Mouse (Mus musculus): ENCODE results near the gene Actl11. TPM values are rescaled to one million over a fixed set of nuclear protein-coding genes. Genes with fewer than 3 reads are reported as not detected.

The Actl11 gene
- polyA plus RNA-seq, 1 experiment from 2014 or later: not detected

DNA sequence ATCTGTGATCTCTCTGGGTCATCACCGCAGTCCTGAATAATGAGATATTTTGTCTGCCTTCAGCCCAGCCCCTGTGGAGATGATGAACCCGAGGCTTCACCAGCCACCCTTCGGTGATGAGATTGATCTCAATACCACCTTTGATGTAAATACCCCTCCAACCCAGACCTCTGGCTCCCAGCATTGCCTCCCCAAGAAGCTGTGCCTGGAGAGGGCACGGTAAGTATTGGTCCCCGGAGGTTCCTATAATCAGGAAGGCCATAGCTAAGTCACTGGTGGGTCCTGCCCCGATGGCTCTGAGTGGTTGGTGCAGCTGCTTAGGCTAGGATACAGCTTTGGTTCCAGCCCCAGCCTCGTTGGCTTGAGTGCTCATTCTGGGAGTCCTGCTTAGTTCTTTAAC, 40.3 kb downstream of the Actl11 start:
- H3K4me3 ChIP-seq (ENCODE audit: low read depth, low read length): no peak overlapping the region
- no peaks in the 10 kb centered on the region for H3K9me3 ChIP-seq (ENCODE audit: low read depth, low read length)
- H3K9ac ChIP-seq: no peak overlapping the region
- H3K27me3 ChIP-seq (ENCODE audit: insufficient read depth, low read length): no peaks in the 10 kb centered on the region
- H3K36me3 ChIP-seq (ENCODE audit: insufficient read depth): peaks cover 64% of the 10 kb centered on the region
- 91% methylated on average over 7 of the region's 7 CpGs for WGBS
- no peak for ATAC-seq (ENCODE audit: insufficient read depth)
- H3K27ac ChIP-seq (ENCODE audit: low read depth): no peak overlapping the region
- TF ChIP-seq CTCF (IDR thresholded peaks at IDR 0.05; ENCODE audit: low read depth): no peak
- no peaks in the 10 kb centered on the region for H3K4me1 ChIP-seq (ENCODE audit: insufficient read depth)
- H3K4me2 ChIP-seq: no peak overlapping the region
- DNase-seq: no peak

DNA sequence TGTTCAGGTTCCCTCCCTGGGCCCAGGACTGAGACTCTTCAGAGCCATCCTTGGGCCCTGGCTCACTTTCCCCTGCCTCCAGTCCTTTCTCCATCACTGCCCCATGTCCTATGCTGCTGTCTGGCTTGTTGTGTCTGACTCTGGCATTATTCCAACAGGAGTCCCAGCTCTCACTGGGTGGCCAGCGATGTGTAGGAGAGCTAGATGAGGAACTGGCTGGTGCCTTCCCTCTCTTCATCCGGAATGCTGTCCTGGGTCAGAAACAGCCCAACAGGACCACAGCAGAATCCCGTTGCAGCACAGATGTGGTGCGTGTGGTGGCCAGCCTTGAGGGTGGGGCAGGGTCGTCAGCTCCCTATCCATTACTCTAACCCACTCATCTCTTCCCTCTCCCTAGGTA, 42.0 kb downstream of the Actl11 start:
- H3K4me2 ChIP-seq: no peak overlapping the region
- 63% methylated on average over 5 of the region's 5 CpGs for WGBS

DNA sequence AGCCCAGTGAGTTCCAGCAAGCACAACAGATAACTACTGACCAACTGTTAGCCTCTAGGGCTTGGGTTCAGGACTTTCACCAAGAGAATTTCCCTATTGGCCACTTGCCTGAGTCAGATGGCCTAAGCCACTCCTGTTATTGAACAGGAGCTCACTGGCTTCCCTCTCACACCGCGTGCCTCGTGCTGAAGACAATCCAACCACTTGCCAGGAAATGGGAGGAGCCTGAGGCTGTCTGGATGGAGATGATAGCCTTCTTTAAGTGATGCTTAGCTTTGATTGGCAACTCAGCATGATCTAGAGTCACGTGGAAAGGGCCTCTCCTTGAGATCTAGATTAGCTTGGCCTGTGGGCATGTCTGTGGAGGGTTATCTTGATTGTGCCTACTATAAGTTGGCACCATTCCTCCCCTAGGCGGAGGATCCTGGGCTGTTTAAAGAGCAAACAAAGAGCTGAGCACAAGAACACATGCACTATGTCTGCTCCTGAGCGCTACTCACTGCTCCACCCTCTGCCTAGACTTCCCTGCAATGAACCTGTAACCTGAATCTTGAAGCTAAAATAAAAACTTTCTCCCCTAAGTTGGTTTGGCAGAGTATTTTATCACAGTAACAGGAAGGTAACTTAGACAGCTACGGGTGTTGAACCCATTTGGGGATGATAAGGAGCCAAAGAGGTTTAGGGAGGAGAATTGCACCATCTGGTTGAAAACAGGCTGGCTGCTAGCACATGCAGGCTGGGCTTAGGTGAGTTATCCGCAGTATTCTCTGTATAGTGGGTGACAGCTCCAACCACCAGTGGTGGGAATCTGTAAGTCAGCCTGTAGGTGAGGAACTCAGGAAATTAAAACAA, 43.6 kb downstream of the Actl11 start:
- Histone ChIP-seq H3K9ac (no peak overlapping the region), H3K4me2 (no peak overlapping the region), H3K27ac (ENCODE audit: low read depth) (no peak overlapping the region), H3K9me3 (ENCODE audit: low read depth, low read length) (no peaks in the 10 kb centered on the region), H3K4me1 (ENCODE audit: insufficient read depth) (no peaks in the 10 kb centered on the region; the same call in 1 of the 2 replicates), H3K4me3 (ENCODE audit: low read depth, low read length) (no peak overlapping the region), H3K36me3 (ENCODE audit: insufficient read depth) (peaks cover 39% of the 10 kb centered on the region), H3K27me3 (ENCODE audit: insufficient read depth, low read length) (no peaks in the 10 kb centered on the region)
- WGBS: 62% methylated on average over 8 of the region's 8 CpGs
- ATAC-seq (ENCODE audit: insufficient read depth) (0 out of 2 replicates have a peak, but pooled peaks have one; percentile 24), DNase-seq (peak; percentile 52)
- no peak for TF ChIP-seq CTCF (IDR thresholded peaks at IDR 0.05; ENCODE audit: low read depth)

More for the DNA sequence above, 42.0 kb downstream of the Actl11 start:
- Histone ChIP-seq H3K27me3 (ENCODE audit: insufficient read depth, low read length) (no peaks in the 10 kb centered on the region), H3K4me3 (ENCODE audit: low read depth, low read length) (no peak overlapping the region), H3K4me1 (ENCODE audit: insufficient read depth) (no peaks in the 10 kb centered on the region; the same call in 1 of the 2 replicates), H3K9me3 (ENCODE audit: low read depth, low read length) (no peaks in the 10 kb centered on the region), H3K27ac (ENCODE audit: low read depth) (no peak overlapping the region), H3K36me3 (ENCODE audit: insufficient read depth) (peaks cover 53% of the 10 kb centered on the region), H3K9ac (no peak overlapping the region)
- DNase-seq (peak; percentile 44), ATAC-seq (ENCODE audit: insufficient read depth) (no peak)
- TF ChIP-seq CTCF (IDR thresholded peaks at IDR 0.05; ENCODE audit: low read depth): no peak

DNA sequence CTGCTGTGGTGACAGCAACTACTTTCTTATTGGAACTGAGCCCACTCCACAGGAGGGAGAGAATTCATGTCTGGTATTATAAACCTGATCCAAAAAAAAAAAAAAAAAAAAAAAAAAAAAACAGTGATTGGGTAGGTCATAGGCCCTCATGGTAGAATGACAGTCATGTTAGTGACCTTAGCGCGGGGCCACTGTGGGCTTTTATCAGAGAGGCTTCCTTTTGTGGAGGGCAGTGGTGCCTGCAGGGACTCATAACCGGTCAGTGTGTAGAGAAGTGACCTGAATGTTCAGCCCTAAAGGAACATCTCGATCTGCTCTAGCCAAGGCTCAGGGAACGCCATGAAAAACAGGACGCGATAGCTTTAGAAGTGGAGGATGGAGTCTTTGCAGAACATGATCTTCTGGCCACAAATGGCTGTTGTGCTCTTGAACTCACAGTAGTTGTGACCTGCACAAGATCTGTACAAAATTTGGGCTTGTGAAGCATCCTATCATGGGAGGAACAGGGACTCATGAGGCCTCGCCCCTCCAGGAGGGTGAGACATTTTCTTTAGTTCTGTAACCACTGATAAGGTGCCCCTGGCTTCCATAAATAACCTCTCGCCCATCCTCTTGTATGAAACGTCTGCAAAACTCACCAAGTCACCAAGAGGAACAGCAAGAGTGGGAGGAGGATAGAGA, 46.4 kb downstream of the Actl11 start:
- TF ChIP-seq CTCF (IDR thresholded peaks at IDR 0.05; ENCODE audit: low read depth): no peak
- DNase-seq: no peak
- Histone ChIP-seq H3K36me3 (ENCODE audit: insufficient read depth) (peaks cover 21% of the 10 kb centered on the region), H3K9me3 (ENCODE audit: low read depth, low read length) (no peaks in the 10 kb centered on the region), H3K4me2 (peak overlapping the region; percentile 4; the same call in 1 of the 2 replicates), H3K27ac (ENCODE audit: low read depth) (peak overlapping the region; percentile 38), H3K9ac (no peak overlapping the region), H3K4me1 (ENCODE audit: insufficient read depth) (no peaks in the 10 kb centered on the region; the same call in 1 of the 2 replicates), H3K4me3 (ENCODE audit: low read depth, low read length) (no peak overlapping the region), H3K27me3 (ENCODE audit: insufficient read depth, low read length) (no peaks in the 10 kb centered on the region)
- no peak for ATAC-seq (ENCODE audit: insufficient read depth)
- 67% methylated on average over 10 of the region's 10 CpGs for WGBS

DNA sequence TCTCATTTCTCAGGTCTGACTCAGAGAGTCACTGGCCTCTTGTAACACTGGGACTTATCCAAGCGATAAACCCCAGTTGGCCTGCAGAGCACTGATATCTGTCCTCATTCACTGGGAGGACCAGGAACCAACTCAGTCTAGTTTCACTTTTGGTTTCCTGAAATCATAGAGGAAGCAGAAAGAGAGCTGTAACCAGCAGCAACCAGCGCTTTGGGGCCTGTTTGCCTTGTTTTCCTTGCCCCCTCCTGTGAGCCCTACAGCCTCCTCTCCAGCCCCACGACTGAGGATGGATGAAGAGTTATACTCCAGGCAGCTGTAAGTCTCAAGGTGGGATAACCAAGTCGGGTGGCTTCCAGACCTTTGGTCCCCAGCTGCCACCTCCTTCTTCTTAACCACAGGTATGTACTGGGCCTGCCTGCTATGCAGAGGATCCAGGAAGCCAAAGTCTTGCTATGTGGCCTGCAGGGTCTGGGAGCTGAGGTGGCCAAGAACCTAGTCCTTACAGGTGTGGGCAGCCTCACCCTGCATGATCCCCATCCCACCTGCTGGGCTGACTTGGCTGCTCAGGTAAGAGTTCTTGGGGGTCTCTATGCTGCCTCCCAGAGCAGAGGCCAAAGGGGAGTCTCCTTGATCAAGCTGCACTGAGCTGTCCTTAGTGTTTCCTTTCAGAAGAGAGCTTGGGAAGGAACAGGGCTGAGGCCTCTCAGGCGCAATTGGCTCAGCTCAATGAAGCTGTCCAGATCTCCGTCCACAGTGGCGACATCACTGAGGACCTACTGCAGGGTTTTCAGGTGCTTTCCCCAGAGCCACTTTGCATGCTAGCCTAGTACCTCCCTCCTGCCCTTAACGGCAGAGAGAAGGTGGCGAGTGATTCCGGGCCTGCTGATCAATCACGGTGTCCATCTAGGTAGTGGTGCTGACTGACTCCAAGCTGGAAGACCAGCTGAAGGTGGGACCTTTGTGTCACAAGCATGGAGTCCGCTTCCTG, 47.4 kb downstream of the Actl11 start, which contains the start of gene Uba7:
Gene Uba7 (plus strand): TSS at position 107 of the 988 bp plus-strand sequence.
- 59% methylated on average over 12 of the region's 12 CpGs for WGBS
- Histone ChIP-seq H3K9ac (peak within 1 kb of the TSS; percentile 20; the same call in 1 of the 2 replicates), H3K4me1 (ENCODE audit: insufficient read depth) (peaks cover 3% of the 10 kb centered on the region), H3K36me3 (ENCODE audit: insufficient read depth) (peaks cover 11% of the 10 kb centered on the region), H3K4me3 (ENCODE audit: low read depth, low read length) (peak within 1 kb of the TSS; percentile 13; the same call in 1 of the 2 replicates), H3K27ac (ENCODE audit: low read depth) (peak within 1 kb of the TSS; percentile 75), H3K27me3 (ENCODE audit: insufficient read depth, low read length) (no peaks in the 10 kb centered on the region), H3K9me3 (ENCODE audit: low read depth, low read length) (no peaks in the 10 kb centered on the region), H3K4me2 (peak within 1 kb of the TSS; percentile 34)
- no peak for TF ChIP-seq CTCF (IDR thresholded peaks at IDR 0.05; ENCODE audit: low read depth)
- DNase-seq: peak; percentile 40
- no peak for ATAC-seq (ENCODE audit: insufficient read depth)

DNA sequence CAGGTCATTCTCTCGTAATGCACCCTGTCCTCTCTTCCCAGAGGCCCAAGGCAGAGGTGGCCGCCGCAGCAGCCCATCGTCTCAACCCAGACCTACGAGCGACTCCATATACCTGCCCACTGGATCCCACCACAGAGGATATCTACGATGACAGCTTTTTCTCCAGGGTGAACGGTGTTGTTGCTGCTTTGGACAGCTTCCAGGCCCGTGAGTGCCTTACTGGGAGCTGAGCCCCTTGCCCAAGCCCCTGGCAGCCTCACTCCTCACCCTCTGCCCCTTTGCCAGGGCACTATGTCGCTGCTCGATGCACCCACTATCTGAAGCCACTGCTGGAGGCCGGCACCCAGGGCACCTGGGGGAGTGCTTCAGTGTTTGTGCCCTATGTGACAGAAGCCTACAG, 50.5 kb downstream of the Actl11 start:
- TF ChIP-seq CTCF (IDR thresholded peaks at IDR 0.05; ENCODE audit: low read depth): no peak
- Histone ChIP-seq H3K4me3 (ENCODE audit: low read depth, low read length) (no peak overlapping the region), H3K27ac (ENCODE audit: low read depth) (no peak overlapping the region), H3K9ac (no peak overlapping the region), H3K4me1 (ENCODE audit: insufficient read depth) (peaks cover 24% of the 10 kb centered on the region), H3K9me3 (ENCODE audit: low read depth, low read length) (no peaks in the 10 kb centered on the region), H3K36me3 (ENCODE audit: insufficient read depth) (peaks cover 5% of the 10 kb centered on the region; the same call in 1 of the 2 replicates), H3K4me2 (no peak overlapping the region), H3K27me3 (ENCODE audit: insufficient read depth, low read length) (no peaks in the 10 kb centered on the region)
- WGBS: 83% methylated on average over 12 of the region's 12 CpGs
- ATAC-seq (ENCODE audit: insufficient read depth) (no peak), DNase-seq (no peak)

Other genes starting within 250 kb of the Actl11 start
- 0.72 and 0.89 TPM in 2 replicates for gene Gnat1, start 248.8 kb upstream of the Actl11 start, polyA plus RNA-seq (2014; fragmentation: Nextera tagmentation; extraction: Ambion mirVana)
- gene Sema3f, start 218.0 kb upstream of the Actl11 start, polyA plus RNA-seq (2014; fragmentation: Nextera tagmentation; extraction: Ambion mirVana): 16.7 and 22.1 TPM in 2 replicates
- gene Rbm5, start 157.5 kb upstream of the Actl11 start, polyA plus RNA-seq (2014; fragmentation: Nextera tagmentation; extraction: Ambion mirVana): 176 and 184 TPM in 2 replicates
- 73.2 and 74.4 TPM in 2 replicates for gene Rbm6, start 55.2 kb upstream of the Actl11 start, polyA plus RNA-seq (2014; fragmentation: Nextera tagmentation; extraction: Ambion mirVana)
- 11.9 and 13.0 TPM in 2 replicates for gene Mon1a, start 40.3 kb upstream of the Actl11 start, polyA plus RNA-seq (2014; fragmentation: Nextera tagmentation; extraction: Ambion mirVana)
- 1.7 and 2.2 TPM in 2 replicates for gene Mst1r, start 21.6 kb upstream of the Actl11 start, polyA plus RNA-seq (2014; fragmentation: Nextera tagmentation; extraction: Ambion mirVana)
- gene Camkv, start 7.2 kb downstream of the Actl11 start, polyA plus RNA-seq (2014; fragmentation: Nextera tagmentation; extraction: Ambion mirVana): 2.7 TPM in 2 replicates
- 30.7 and 31.2 TPM in 2 replicates for gene Traip, start 21.7 kb downstream of the Actl11 start, polyA plus RNA-seq (2014; fragmentation: Nextera tagmentation; extraction: Ambion mirVana)
- gene Uba7, start 47.0 kb downstream of the Actl11 start, polyA plus RNA-seq (2014; fragmentation: Nextera tagmentation; extraction: Ambion mirVana): 18.1 and 18.8 TPM in 2 replicates
- gene Gm20661, start 54.6 kb downstream of the Actl11 start, polyA plus RNA-seq (2014; fragmentation: Nextera tagmentation; extraction: Ambion mirVana): 4.0 and 4.5 TPM in 2 replicates
- 74.2 and 81.8 TPM in 2 replicates for gene Inka1, start 57.4 kb downstream of the Actl11 start, polyA plus RNA-seq (2014; fragmentation: Nextera tagmentation; extraction: Ambion mirVana)
- gene Cdhr4, start 64.0 kb downstream of the Actl11 start, polyA plus RNA-seq (2014; fragmentation: Nextera tagmentation; extraction: Ambion mirVana): 7.7 and 8.3 TPM in 2 replicates
- 0.30 and 0.37 TPM in 2 replicates for gene Gm20662, start 67.9 kb downstream of the Actl11 start, polyA plus RNA-seq (2014; fragmentation: Nextera tagmentation; extraction: Ambion mirVana)
- 28.4 and 29.3 TPM in 2 replicates for gene Ip6k1, start 74.0 kb downstream of the Actl11 start, polyA plus RNA-seq (2014; fragmentation: Nextera tagmentation; extraction: Ambion mirVana)
- gene Gmppb, start 120.8 kb downstream of the Actl11 start, polyA plus RNA-seq (2014; fragmentation: Nextera tagmentation; extraction: Ambion mirVana): 22.2 and 25.7 TPM in 2 replicates
- gene Amigo3, start 124.7 kb downstream of the Actl11 start, polyA plus RNA-seq (2014; fragmentation: Nextera tagmentation; extraction: Ambion mirVana): 3.1 and 3.4 TPM in 2 replicates
- 0.18 and 0.20 TPM in 2 replicates for gene Mst1, start 152.0 kb downstream of the Actl11 start, polyA plus RNA-seq (2014; fragmentation: Nextera tagmentation; extraction: Ambion mirVana)
- gene Rnf123, start 154.9 kb downstream of the Actl11 start, polyA plus RNA-seq (2014; fragmentation: Nextera tagmentation; extraction: Ambion mirVana): 27.9 and 30.9 TPM in 2 replicates
- 49.4 and 49.9 TPM in 2 replicates for gene Apeh, start 166.1 kb downstream of the Actl11 start, polyA plus RNA-seq (2014; fragmentation: Nextera tagmentation; extraction: Ambion mirVana)